Mouse (Mus musculus): ENCODE measurements at regions not wholly inside any gene's neighbourhood (a gene's known extent, or its start where the extent isn't known, plus 50 kb on each side); places are given as distances from the start of the nearest gene placed in this dataset.

GRCm38 (mm10) chr19:15342229-15342628, 604.9 kb downstream of the Psat1 start:
- Histone ChIP-seq H3K4me1 (peaks cover 21% of the 10 kb centered on the region), H3K27ac (no peak overlapping the region), H3K9me3 (replicated peaks) (no peaks in the 10 kb centered on the region), H3K36me3 (no peaks in the 10 kb centered on the region), H3K4me3 (no peak overlapping the region), H3K27me3 (ENCODE audit: low read depth, poor library complexity, severe bottlenecking) (peaks cover 47% of the 10 kb centered on the region)
- DNase-seq (ENCODE audit: low spot score) = no peak
- WGBS = 85% methylated on average over 1 of the region's 1 CpGs

- Histone ChIP-seq H3K9me3 (replicated peaks) (no peaks in the 10 kb centered on the region), H3K36me3 (no peaks in the 10 kb centered on the region), H3K4me3 (peak overlapping the region; percentile 34), H3K27ac (0 out of 2 replicates have a peak overlapping the region, but pooled peaks have one; percentile 16), H3K27me3 (ENCODE audit: low read depth, poor library complexity, severe bottlenecking) (peaks cover 43% of the 10 kb centered on the region), H3K4me1 (peaks cover 21% of the 10 kb centered on the region)
- 7% methylated on average over 19 of the region's 19 CpGs for WGBS
- DNase-seq (ENCODE audit: low spot score) = peak; percentile 68
These were observed 606.7 kb downstream of the Psat1 start for GRCm38 (mm10) chr19:15340305-15340983.

GRCm38 (mm10) chr19:15339979-15340304, 607.2 kb downstream of the Psat1 start:
- H3K27me3 ChIP-seq (ENCODE audit: low read depth, poor library complexity, severe bottlenecking) = peaks cover 41% of the 10 kb centered on the region
- DNase-seq (ENCODE audit: low spot score) = no peak
- 0 out of 2 replicates have a peak overlapping the region, but pooled peaks have one; percentile 16 for H3K27ac ChIP-seq
- H3K9me3 ChIP-seq (replicated peaks) = no peaks in the 10 kb centered on the region
- peaks cover 21% of the 10 kb centered on the region for H3K4me1 ChIP-seq
- WGBS = 13% methylated on average over 11 of the region's 11 CpGs
- H3K36me3 ChIP-seq = no peaks in the 10 kb centered on the region
- H3K4me3 ChIP-seq = peak overlapping the region; percentile 34

GRCm38 (mm10) chr19:15330155-15330554, 617.0 kb downstream of the Psat1 start:
- no peaks in the 10 kb centered on the region for H3K9me3 ChIP-seq (replicated peaks)
- peaks cover 15% of the 10 kb centered on the region for H3K4me1 ChIP-seq
- DNase-seq (ENCODE audit: low spot score) = no peak
- H3K36me3 ChIP-seq = no peaks in the 10 kb centered on the region
- 89% methylated on average over 3 of the region's 3 CpGs for WGBS
- no peak overlapping the region for H3K27ac ChIP-seq
- H3K4me3 ChIP-seq = no peak overlapping the region
- peaks cover 14% of the 10 kb centered on the region for H3K27me3 ChIP-seq (ENCODE audit: low read depth, poor library complexity, severe bottlenecking)

- H3K4me1 ChIP-seq = no peaks in the 10 kb centered on the region
- H3K27ac ChIP-seq = no peak overlapping the region
- no peaks in the 10 kb centered on the region for H3K36me3 ChIP-seq
- no peak overlapping the region for H3K4me3 ChIP-seq
- DNase-seq (ENCODE audit: low spot score) = no peak
- H3K27me3 ChIP-seq (ENCODE audit: low read depth, poor library complexity, severe bottlenecking) = no peaks in the 10 kb centered on the region
- H3K9me3 ChIP-seq (replicated peaks) = no peaks in the 10 kb centered on the region
- WGBS = 46% methylated on average over 6 of the region's 6 CpGs
These were observed 647.7 kb downstream of the Psat1 start for GRCm38 (mm10) chr19:15299474-15299873.

- Histone ChIP-seq H3K4me3 (no peak overlapping the region), H3K4me1 (no peaks in the 10 kb centered on the region), H3K27ac (no peak overlapping the region), H3K27me3 (ENCODE audit: low read depth, poor library complexity, severe bottlenecking) (no peaks in the 10 kb centered on the region), H3K36me3 (no peaks in the 10 kb centered on the region), H3K9me3 (replicated peaks) (no peaks in the 10 kb centered on the region)
- WGBS = 93% methylated on average over 2 of the region's 2 CpGs
- DNase-seq (ENCODE audit: low spot score) = no peak
These were observed 662.1 kb downstream of the Psat1 start for GRCm38 (mm10) chr19:15285016-15285415.

GRCm38 (mm10) chr19:15242781-15243180, 644.9 kb upstream of the Tle4 start:
- no peak for DNase-seq (ENCODE audit: low spot score)
- no peaks in the 10 kb centered on the region for H3K36me3 ChIP-seq
- 64% methylated on average over 3 of the region's 3 CpGs for WGBS
- no peaks in the 10 kb centered on the region for H3K27me3 ChIP-seq (ENCODE audit: low read depth, poor library complexity, severe bottlenecking)
- H3K4me1 ChIP-seq = no peaks in the 10 kb centered on the region
- H3K4me3 ChIP-seq = no peak overlapping the region
- no peak overlapping the region for H3K27ac ChIP-seq
- H3K9me3 ChIP-seq (replicated peaks) = no peaks in the 10 kb centered on the region

- Histone ChIP-seq H3K27ac (no peak overlapping the region), H3K4me3 (no peak overlapping the region), H3K36me3 (no peaks in the 10 kb centered on the region), H3K4me1 (no peaks in the 10 kb centered on the region), H3K9me3 (replicated peaks) (no peaks in the 10 kb centered on the region), H3K27me3 (ENCODE audit: low read depth, poor library complexity, severe bottlenecking) (no peaks in the 10 kb centered on the region)
- no peak for DNase-seq (ENCODE audit: low spot score)
- 48% methylated on average over 2 of the region's 2 CpGs for WGBS
These were observed 632.5 kb upstream of the Tle4 start for GRCm38 (mm10) chr19:15230129-15230927.

- H3K4me1 ChIP-seq = no peaks in the 10 kb centered on the region
- no peak overlapping the region for H3K27ac ChIP-seq
- H3K27me3 ChIP-seq (ENCODE audit: low read depth, poor library complexity, severe bottlenecking) = no peaks in the 10 kb centered on the region
- H3K36me3 ChIP-seq = no peaks in the 10 kb centered on the region
- 90% methylated on average over 3 of the region's 3 CpGs for WGBS
- DNase-seq (ENCODE audit: low spot score) = no peak
- no peaks in the 10 kb centered on the region for H3K9me3 ChIP-seq (replicated peaks)
- no peak overlapping the region for H3K4me3 ChIP-seq
These were observed 619.5 kb upstream of the Tle4 start for GRCm38 (mm10) chr19:15217387-15217786.

GRCm38 (mm10) chr19:15214651-15215050, 616.8 kb upstream of the Tle4 start:
- WGBS = 74% methylated on average over 3 of the region's 3 CpGs
- no peaks in the 10 kb centered on the region for H3K4me1 ChIP-seq
- DNase-seq (ENCODE audit: low spot score) = no peak

GRCm38 (mm10) chr19:15212881-15213280, 615.0 kb upstream of the Tle4 start:
- WGBS = 55% methylated on average over 5 of the region's 5 CpGs
- no peak overlapping the region for H3K27ac ChIP-seq
- H3K4me3 ChIP-seq = no peak overlapping the region
- H3K9me3 ChIP-seq (replicated peaks) = no peaks in the 10 kb centered on the region
- no peaks in the 10 kb centered on the region for H3K27me3 ChIP-seq (ENCODE audit: low read depth, poor library complexity, severe bottlenecking)
- H3K36me3 ChIP-seq = no peaks in the 10 kb centered on the region
- DNase-seq (ENCODE audit: low spot score) = no peak
- no peaks in the 10 kb centered on the region for H3K4me1 ChIP-seq

More at GRCm38 (mm10) chr19:15214651-15215050, 616.8 kb upstream of the Tle4 start:
- Histone ChIP-seq H3K36me3 (no peaks in the 10 kb centered on the region), H3K27me3 (ENCODE audit: low read depth, poor library complexity, severe bottlenecking) (no peaks in the 10 kb centered on the region), H3K9me3 (replicated peaks) (no peaks in the 10 kb centered on the region), H3K27ac (no peak overlapping the region), H3K4me3 (no peak overlapping the region)

- Histone ChIP-seq H3K9me3 (replicated peaks) (no peaks in the 10 kb centered on the region), H3K27me3 (ENCODE audit: low read depth, poor library complexity, severe bottlenecking) (no peaks in the 10 kb centered on the region), H3K27ac (no peak overlapping the region), H3K36me3 (no peaks in the 10 kb centered on the region), H3K4me3 (no peak overlapping the region), H3K4me1 (peaks cover 3% of the 10 kb centered on the region; the same call in 1 of the 2 replicates)
- WGBS = 91% methylated on average over 1 of the region's 1 CpGs
- no peak for DNase-seq (ENCODE audit: low spot score)
These were observed 605.2 kb upstream of the Tle4 start for GRCm38 (mm10) chr19:15203039-15203438.

GRCm38 (mm10) chr19:15201262-15201661, 603.4 kb upstream of the Tle4 start:
- Histone ChIP-seq H3K4me1 (peaks cover 3% of the 10 kb centered on the region; the same call in 1 of the 2 replicates), H3K36me3 (no peaks in the 10 kb centered on the region), H3K27me3 (ENCODE audit: low read depth, poor library complexity, severe bottlenecking) (no peaks in the 10 kb centered on the region), H3K27ac (no peak overlapping the region), H3K9me3 (replicated peaks) (no peaks in the 10 kb centered on the region), H3K4me3 (no peak overlapping the region)
- no peak for DNase-seq (ENCODE audit: low spot score)
- WGBS = 55% methylated on average over 3 of the region's 3 CpGs
